Mouse (Mus musculus) telencephalon, adult 2 months (tissue): ENCODE measurements around the gene Gm49354.
"Not testable (repeated sequence)": the region's sequence is repeated elsewhere in the genome, so short reads cannot be mapped to it uniquely, and the experiment has no call there.

Experiments used
- DNase-seq: peaks from one replicate; pipeline ENCODE4 v3.0.0-alpha.2; 2011; ENCODE audit warnings: low read depth, low spot score

Gene Gm49354

GRCm38 (mm10) chr13:59711984-59712383 is 70.1 kb downstream of the Gm49354 start, which contains the start of gene Spata31d1b:
TSS of gene Spata31d1b (plus strand) at chr13:59712284.
- not testable (repeated sequence) for DNase-seq

- DNase-seq = no peak
Observed at GRCm38 (mm10) chr13:59710230-59710629, 71.8 kb downstream of the Gm49354 start, which contains the start of gene Spata31d1a. TSS of gene Spata31d1a (minus strand) at chr13:59710330.
